Mouse (Mus musculus) intestine, postnatal 0 days (tissue): ENCODE data around the gene Ncs1. TPM values are rescaled to one million over a fixed set of nuclear protein-coding genes. Genes with fewer than 3 reads are reported as not detected.

Experiments used
- ATAC-seq: fragments of 200-750 bp; cut with Nextera tagmentation; 2 replicates; pipeline ENCODE4 v1.8.0; 2017; ENCODE audit warnings: mild to moderate bottlenecking, moderate TSS enrichment, moderate library complexity
- H3K27ac ChIP-seq: fragments of 300-500 bp; sonication (generic); 2 replicates; pipeline ENCODE4 v1.5.1; 2014; ENCODE audit warnings: mild to moderate bottlenecking, low read depth, low read length, moderate library complexity
- H3K27me3 ChIP-seq: fragments of 300-500 bp; sonication (generic); replicated peaks from 2 replicates; pipeline ENCODE4 v1.6.1; 2014; ENCODE audit warnings: low read length, mixed read lengths; ENCODE audit not compliant: control insufficient read depth, insufficient read depth
- H3K36me3 ChIP-seq: fragments of 300-500 bp; sonication (generic); 2 replicates; pipeline ENCODE4 v1.6.1; 2014; ENCODE audit warnings: mild to moderate bottlenecking, moderate library complexity; ENCODE audit not compliant: control insufficient read depth, insufficient read depth
- H3K4me1 ChIP-seq: fragments of 300-500 bp; sonication (generic); replicated peaks from 2 replicates; pipeline ENCODE4 v1.6.1; 2014; ENCODE audit warnings: antibody characterized with exemption, low read length, mixed read lengths; ENCODE audit not compliant: control insufficient read depth, insufficient read depth
- H3K4me2 ChIP-seq: fragments of 300-500 bp; sonication (generic); replicated peaks from 2 replicates; pipeline ENCODE4 v1.6.1; 2014; ENCODE audit warnings: low read depth, mild to moderate bottlenecking, moderate library complexity
- H3K4me3 ChIP-seq: fragments of 300-500 bp; sonication (generic); 2 replicates; pipeline ENCODE4 v1.5.1; 2014; ENCODE audit warnings: low read depth, low read length
- H3K9ac ChIP-seq: fragments of 300-500 bp; sonication (generic); 2 replicates; pipeline ENCODE4 v1.6.1; 2014; ENCODE audit warnings: mild to moderate bottlenecking, low read depth, low read length
- H3K9me3 ChIP-seq: fragments of 300-500 bp; sonication (generic); 2 replicates; pipeline ENCODE4 v1.6.1; 2016; ENCODE audit warnings: mixed run types; ENCODE audit not compliant: control insufficient read depth
- CTCF ChIP-seq: sonication (generic); IDR thresholded peaks from 2 replicates; pipeline ENCODE4 v1.5.1; 2016; ENCODE audit warnings: low read depth, mild to moderate bottlenecking, control low read depth, antibody characterized with exemption, moderate library complexity
- WGBS: fragments of 180-500 bp; shearing (Covaris S2); extraction: QIAGEN DNeasy Blood & Tissue Kit; methylation state at CpG from one replicate; pipeline ENCODE4 v1.1.7; 2014; 5-methylcytosine and 5-hydroxymethylcytosine counted together
- polyA plus RNA-seq: library from polyadenylated mRNA; unstranded; fragments of >200 nt; fragmentation: Nextera tagmentation; extraction: Ambion mirVana; gene quantifications from 2 replicates; pipeline ENCODE4 v1.2.1, GENCODE M21; 2015

The Ncs1 gene
- polyA plus RNA-seq, 1 experiment from 2014 or later: 8.4 TPM

- Histone ChIP-seq H3K4me1 (peaks cover 15% of the 10 kb centered on the region; the same call in 1 of the 2 replicates), H3K9me3 (no peaks in the 10 kb centered on the region), H3K27me3 (no peaks in the 10 kb centered on the region), H3K4me3 (no peak overlapping the region), H3K4me2 (no peak overlapping the region), H3K36me3 (no peaks in the 10 kb centered on the region), H3K9ac (no peak overlapping the region), H3K27ac (no peak overlapping the region)
- no peak for TF ChIP-seq CTCF
- ATAC-seq: no peak
- WGBS: 57% methylated on average over 6 of the region's 6 CpGs
These were observed 11.5 kb downstream of the Ncs1 start for GRCm38 (mm10) chr2:31257096-31257495.

- Histone ChIP-seq H3K9me3 (no peaks in the 10 kb centered on the region), H3K4me2 (peak overlapping the region; percentile 86), H3K4me1 (peaks cover 15% of the 10 kb centered on the region; the same call in 1 of the 2 replicates), H3K27me3 (no peaks in the 10 kb centered on the region), H3K9ac (peak overlapping the region; percentile 57), H3K36me3 (no peaks in the 10 kb centered on the region), H3K4me3 (peak overlapping the region; percentile 56), H3K27ac (no peak overlapping the region)
- TF ChIP-seq CTCF: no peak
- 13% methylated on average over 22 of the region's 22 CpGs for WGBS
- ATAC-seq: peak; percentile 60
These were observed 13.2 kb downstream of the Ncs1 start for GRCm38 (mm10) chr2:31258609-31259366.

GRCm38 (mm10) chr2:31259367-31259920 lies 13.8 kb downstream of the Ncs1 start:
- no peak overlapping the region for H3K27ac ChIP-seq
- H3K36me3 ChIP-seq: no peaks in the 10 kb centered on the region
- peak overlapping the region; percentile 86 for H3K4me2 ChIP-seq
- TF ChIP-seq CTCF: no peak
- peak overlapping the region; percentile 56 for H3K4me3 ChIP-seq
- H3K27me3 ChIP-seq: no peaks in the 10 kb centered on the region
- 0 out of 2 replicates have a peak, but pooled peaks have one; percentile 0 for ATAC-seq
- H3K9ac ChIP-seq: peak overlapping the region; percentile 57
- peaks cover 17% of the 10 kb centered on the region; the same call in 1 of the 2 replicates for H3K4me1 ChIP-seq
- H3K9me3 ChIP-seq: no peaks in the 10 kb centered on the region
- WGBS: 44% methylated on average over 9 of the region's 9 CpGs

GRCm38 (mm10) chr2:31260549-31260948 lies 14.9 kb downstream of the Ncs1 start:
- Histone ChIP-seq H3K27ac (no peak overlapping the region), H3K4me3 (no peak overlapping the region), H3K27me3 (no peaks in the 10 kb centered on the region), H3K4me2 (no peak overlapping the region), H3K4me1 (peaks cover 15% of the 10 kb centered on the region; the same call in 1 of the 2 replicates), H3K9me3 (no peaks in the 10 kb centered on the region), H3K36me3 (no peaks in the 10 kb centered on the region), H3K9ac (no peak overlapping the region)
- ATAC-seq: no peak
- 84% methylated on average over 8 of the region's 8 CpGs for WGBS
- TF ChIP-seq CTCF: no peak

GRCm38 (mm10) chr2:31263039-31263461 lies 17.4 kb downstream of the Ncs1 start:
- ATAC-seq: no peak
- H3K4me1 ChIP-seq: 0 out of 2 replicates have a peak, but pooled peaks cover 10% of the 10 kb centered on the region
- H3K9me3 ChIP-seq: no peaks in the 10 kb centered on the region
- WGBS: 58% methylated on average over 8 of the region's 8 CpGs
- no peak for TF ChIP-seq CTCF
- H3K4me2 ChIP-seq: no peak overlapping the region
- no peak overlapping the region for H3K27ac ChIP-seq
- H3K27me3 ChIP-seq: no peaks in the 10 kb centered on the region
- H3K4me3 ChIP-seq: no peak overlapping the region
- no peak overlapping the region for H3K9ac ChIP-seq
- H3K36me3 ChIP-seq: no peaks in the 10 kb centered on the region

- H3K36me3 ChIP-seq: no peaks in the 10 kb centered on the region
- ATAC-seq: 0 out of 2 replicates have a peak, but pooled peaks have one; percentile 9
- no peak overlapping the region for H3K4me2 ChIP-seq
- no peak overlapping the region for H3K4me3 ChIP-seq
- 42% methylated on average over 10 of the region's 10 CpGs for WGBS
- H3K9me3 ChIP-seq: no peaks in the 10 kb centered on the region
- TF ChIP-seq CTCF: no peak; the same call in 1 of the 2 replicates
- H3K9ac ChIP-seq: no peak overlapping the region
- no peak overlapping the region for H3K27ac ChIP-seq
- H3K27me3 ChIP-seq: no peaks in the 10 kb centered on the region
- 0 out of 2 replicates have a peak, but pooled peaks cover 5% of the 10 kb centered on the region for H3K4me1 ChIP-seq
These were observed 18.2 kb downstream of the Ncs1 start for GRCm38 (mm10) chr2:31263746-31264378.
